Mouse (Mus musculus) frontal cortex, postnatal 14 days (tissue): ENCODE data around the gene Sirt2.

Experiments used
- DNase-seq, 2 experiments: peaks; one replicate each; pipeline ENCODE4 v3.0.0; 2022; ENCODE audit warnings: low spot score in 2 of 2

Sirt2 gene

GRCm38 (mm10) chr7:28795832-28796231 is 29.3 kb downstream of the Sirt2 start:
- DNase-seq = no peak

GRCm38 (mm10) chr7:28796562-28796975 is 30.0 kb downstream of the Sirt2 start:
- DNase-seq = peak in 1 of 2 experiments; percentile 64

GRCm38 (mm10) chr7:28799994-28800393 is 33.5 kb downstream of the Sirt2 start:
- no peak for DNase-seq

- DNase-seq = no peak
These were observed 34.9 kb downstream of the Sirt2 start for GRCm38 (mm10) chr7:28801451-28801850.

GRCm38 (mm10) chr7:28801901-28802670 is 35.6 kb downstream of the Sirt2 start:
- no peak for DNase-seq

GRCm38 (mm10) chr7:28802846-28803588 is 36.5 kb downstream of the Sirt2 start:
- DNase-seq = no peak

GRCm38 (mm10) chr7:28803756-28804155 is 37.2 kb downstream of the Sirt2 start:
- DNase-seq = no peak

GRCm38 (mm10) chr7:28806869-28807268 is 40.3 kb downstream of the Sirt2 start:
- DNase-seq = no peak

- no peak for DNase-seq
These were observed 41.2 kb downstream of the Sirt2 start for GRCm38 (mm10) chr7:28807641-28808220.

GRCm38 (mm10) chr7:28808221-28808941 is 41.8 kb downstream of the Sirt2 start, which contains the start of gene Hnrnpl:
TSS of gene Hnrnpl (plus strand) at chr7:28808541.
- DNase-seq = peak in 1 of 2 experiments; percentile 53

GRCm38 (mm10) chr7:28808957-28809393 is 42.4 kb downstream of the Sirt2 start:
- peak; percentile 90 to 94 for DNase-seq

- peak in 1 of 2 experiments; percentile 52 for DNase-seq
These were observed 43.0 kb downstream of the Sirt2 start for GRCm38 (mm10) chr7:28809401-28810089.

GRCm38 (mm10) chr7:28810107-28811066 is 43.9 kb downstream of the Sirt2 start:
- peak; percentile 96 to 99 for DNase-seq

- peak; percentile 79 to 83 for DNase-seq
These were observed 44.7 kb downstream of the Sirt2 start for GRCm38 (mm10) chr7:28811228-28811627.

- DNase-seq = no peak
These were observed 45.2 kb downstream of the Sirt2 start for GRCm38 (mm10) chr7:28811640-28812275.

- no peak for DNase-seq
These were observed 45.9 kb downstream of the Sirt2 start for GRCm38 (mm10) chr7:28812436-28812835.

- DNase-seq = no peak
These were observed 46.4 kb downstream of the Sirt2 start for GRCm38 (mm10) chr7:28812949-28813348.

- no peak for DNase-seq
These were observed 47.9 kb downstream of the Sirt2 start for GRCm38 (mm10) chr7:28814306-28815034.

- DNase-seq = no peak
These were observed 48.7 kb downstream of the Sirt2 start for GRCm38 (mm10) chr7:28815230-28815629.
